Mouse (Mus musculus) heart, postnatal 0 days (tissue): ENCODE data around the gene Tmem79.

ENCODE experiments used
- CTCF ChIP-seq: IDR thresholded peaks from 2 replicates; pipeline ENCODE4 v1.5.1; 2016; ENCODE audit warnings: antibody characterized with exemption, control low read depth, low read depth
- EP300 ChIP-seq: IDR thresholded peaks from 2 replicates; pipeline ENCODE4 v1.6.1; 2016; ENCODE audit warnings: antibody characterized with exemption, low read depth

DNA sequence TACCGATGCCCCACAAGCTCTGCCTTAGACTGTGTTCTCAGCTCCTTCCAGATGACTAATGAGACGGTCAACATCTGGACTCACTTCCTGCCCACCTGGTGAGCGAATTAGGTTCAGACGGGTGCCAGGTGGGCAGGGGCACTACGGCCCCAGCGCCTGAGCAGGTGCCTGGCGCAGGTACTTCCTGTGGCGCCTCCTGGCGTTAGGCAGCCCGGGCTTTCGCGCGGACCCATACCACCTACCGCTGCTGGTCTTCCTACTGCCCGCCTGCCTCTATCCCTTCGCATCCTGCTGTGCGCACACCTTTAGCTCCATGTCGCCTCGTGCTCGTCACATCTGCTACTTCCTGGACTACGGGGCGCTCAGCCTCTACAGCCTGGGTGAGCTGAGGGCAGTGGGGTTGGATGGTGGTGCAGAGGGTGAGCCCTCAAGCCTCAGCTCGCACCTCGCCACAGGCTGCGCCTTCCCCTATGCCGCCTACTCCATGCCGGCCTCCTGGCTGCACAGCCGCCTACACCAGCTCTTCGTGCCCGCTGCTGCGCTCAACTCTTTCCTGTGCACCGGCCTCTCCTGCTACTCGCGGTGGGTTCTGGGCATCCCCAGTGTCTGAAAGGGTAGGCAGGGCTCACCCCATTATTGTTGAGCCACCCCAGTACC, 29.9 kb upstream of the Tmem79 start:
- TF ChIP-seq EP300 (no peak), CTCF (no peak)
